Mouse (Mus musculus): Measurements from ENCODE around the gene Hvcn1. TPM values are rescaled to one million over a fixed set of nuclear protein-coding genes. Genes with fewer than 3 reads are reported as not detected.

Hvcn1 gene
- polyA plus RNA-seq, 2 experiments, result 8.6 to 9.6 TPM

DNA sequence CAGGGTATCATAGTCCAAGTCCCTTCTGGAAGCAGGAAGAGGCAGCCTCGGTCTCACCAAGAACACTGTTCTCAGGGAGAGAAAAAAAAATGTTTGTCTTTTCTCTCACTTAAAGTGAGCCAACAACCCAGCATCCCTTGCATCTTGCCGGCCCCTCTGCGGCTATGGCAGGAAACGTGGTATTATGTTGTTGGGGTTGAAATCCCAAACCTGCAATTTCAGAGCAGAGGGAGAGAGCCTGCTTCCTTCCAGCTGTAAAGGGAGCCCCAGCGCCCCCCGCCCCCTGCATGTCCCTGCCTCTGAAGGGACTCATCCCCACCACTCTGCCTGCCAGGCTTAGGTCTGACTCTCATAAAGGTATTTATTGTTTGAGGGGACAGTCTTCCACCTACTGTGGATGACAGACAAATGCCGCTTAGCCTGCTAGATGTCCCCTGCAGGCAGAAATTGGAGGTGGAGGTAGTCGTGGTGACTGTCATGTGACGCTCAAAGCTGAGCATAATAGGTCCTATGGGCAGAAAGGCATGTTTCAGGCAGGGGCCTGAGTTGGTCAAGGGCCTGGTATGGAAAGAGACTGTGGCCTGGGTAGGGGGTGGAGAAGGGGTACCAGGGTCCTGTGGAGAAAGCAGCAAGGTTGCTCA is 28.7 kb downstream of the Hvcn1 start:
- WGBS, result 46% methylated on average over 9 of the region's 9 CpGs
- Histone ChIP-seq H3K4me1 (ENCODE audit: control insufficient read depth, insufficient read depth, low read length) (peaks cover 15% of the 10 kb centered on the region), H3K27me3 (ENCODE audit: control insufficient read depth, insufficient read depth, low read length) (no peaks in the 10 kb centered on the region), H3K27ac (replicated peaks; ENCODE audit: low read depth, low read length) (0 out of 2 replicates have a peak overlapping the region, but pooled peaks have one; percentile 9), H3K9me3 (ENCODE audit: control insufficient read depth, low read length) (no peaks in the 10 kb centered on the region), H3K36me3 (ENCODE audit: control insufficient read depth, insufficient read depth, low read length) (peaks cover 10% of the 10 kb centered on the region), H3K4me3 (replicated peaks; ENCODE audit: low read length) (no peak overlapping the region), H3K9ac (ENCODE audit: low read depth, low read length, severe bottlenecking) (no peak overlapping the region), H3K4me2 (replicated peaks; ENCODE audit: low read depth, low read length, severe bottlenecking) (no peak overlapping the region)
- TF ChIP-seq POLR2A (IDR thresholded peaks at IDR 0.05; ENCODE audit: borderline replicate concordance, extremely low read depth, insufficient read depth, insufficient read length), result no peak
- DNase-seq (ENCODE audit: low spot score) (no peak), ATAC-seq (ENCODE audit: low FRiP score, low read depth) (peak; percentile 31; the same call in 1 of the 2 replicates)

DNA sequence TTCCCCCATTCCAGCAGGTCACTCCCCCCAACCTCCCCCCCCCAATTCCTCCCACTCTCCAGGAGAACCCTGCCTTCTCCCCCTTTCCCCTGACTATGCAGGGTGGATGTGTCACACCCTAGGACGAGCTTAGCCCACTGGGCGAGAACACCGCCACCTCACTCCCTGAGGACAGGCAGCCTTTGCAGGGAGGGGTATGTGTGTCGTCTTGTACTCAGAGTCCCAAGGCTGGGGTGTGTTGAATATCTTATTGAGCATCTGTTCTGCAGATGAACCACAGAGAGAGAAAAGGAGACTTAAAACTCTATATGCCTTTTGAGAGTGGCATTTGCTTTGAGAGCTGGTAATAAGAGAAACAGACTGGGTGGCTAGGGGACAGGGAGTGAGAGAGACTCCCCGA is 30.6 kb downstream of the Hvcn1 start:
- Histone ChIP-seq H3K4me2 (replicated peaks; ENCODE audit: low read depth, low read length, severe bottlenecking) (no peak overlapping the region), H3K9ac (ENCODE audit: low read depth, low read length, severe bottlenecking) (no peak overlapping the region), H3K4me3 (replicated peaks; ENCODE audit: low read length) (no peak overlapping the region), H3K4me1 (ENCODE audit: control insufficient read depth, insufficient read depth, low read length) (peaks cover 14% of the 10 kb centered on the region), H3K27ac (replicated peaks; ENCODE audit: low read depth, low read length) (no peak overlapping the region), H3K9me3 (ENCODE audit: control insufficient read depth, low read length) (no peaks in the 10 kb centered on the region), H3K27me3 (ENCODE audit: control insufficient read depth, insufficient read depth, low read length) (no peaks in the 10 kb centered on the region), H3K36me3 (ENCODE audit: control insufficient read depth, insufficient read depth, low read length) (peaks cover 26% of the 10 kb centered on the region)
- ATAC-seq (ENCODE audit: low FRiP score, low read depth) (no peak), DNase-seq (ENCODE audit: low spot score) (no peak)
- TF ChIP-seq POLR2A (IDR thresholded peaks at IDR 0.05; ENCODE audit: borderline replicate concordance, extremely low read depth, insufficient read depth, insufficient read length), result no peak
- 71% methylated on average over 5 of the region's 5 CpGs for WGBS

DNA sequence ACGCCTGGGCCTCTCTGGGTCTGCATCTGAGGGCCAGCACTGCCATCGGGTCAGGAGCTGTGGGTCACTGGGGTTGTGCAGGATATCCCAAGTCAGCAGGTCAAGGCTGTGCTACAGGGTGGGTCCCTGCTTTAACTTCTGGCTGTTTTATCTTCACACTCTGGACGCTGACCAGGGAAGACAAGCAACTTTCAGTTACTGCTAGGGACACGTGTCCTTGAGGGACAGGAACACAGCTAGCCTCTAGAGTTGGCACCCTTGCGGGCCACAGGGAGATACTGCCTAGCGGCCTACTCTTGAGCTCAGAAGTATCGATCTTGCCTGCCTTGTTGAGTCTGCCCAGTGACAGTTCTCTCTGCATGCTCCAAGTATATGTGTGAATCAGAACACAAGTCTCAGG is 33.0 kb downstream of the Hvcn1 start:
- no peak for ATAC-seq (ENCODE audit: low FRiP score, low read depth)
- WGBS, result 76% methylated on average over 7 of the region's 7 CpGs
- Histone ChIP-seq H3K9me3 (ENCODE audit: control insufficient read depth, low read length) (no peaks in the 10 kb centered on the region), H3K36me3 (ENCODE audit: control insufficient read depth, insufficient read depth, low read length) (peaks cover 32% of the 10 kb centered on the region), H3K9ac (ENCODE audit: low read depth, low read length, severe bottlenecking) (no peak overlapping the region), H3K4me3 (replicated peaks; ENCODE audit: low read length) (no peak overlapping the region), H3K27ac (replicated peaks; ENCODE audit: low read depth, low read length) (no peak overlapping the region), H3K4me2 (replicated peaks; ENCODE audit: low read depth, low read length, severe bottlenecking) (no peak overlapping the region), H3K27me3 (ENCODE audit: control insufficient read depth, insufficient read depth, low read length) (no peaks in the 10 kb centered on the region), H3K4me1 (ENCODE audit: control insufficient read depth, insufficient read depth, low read length) (peaks cover 8% of the 10 kb centered on the region)
- TF ChIP-seq POLR2A (IDR thresholded peaks at IDR 0.05; ENCODE audit: borderline replicate concordance, extremely low read depth, insufficient read depth, insufficient read length), result no peak
- no peak for DNase-seq (ENCODE audit: low spot score)

DNA sequence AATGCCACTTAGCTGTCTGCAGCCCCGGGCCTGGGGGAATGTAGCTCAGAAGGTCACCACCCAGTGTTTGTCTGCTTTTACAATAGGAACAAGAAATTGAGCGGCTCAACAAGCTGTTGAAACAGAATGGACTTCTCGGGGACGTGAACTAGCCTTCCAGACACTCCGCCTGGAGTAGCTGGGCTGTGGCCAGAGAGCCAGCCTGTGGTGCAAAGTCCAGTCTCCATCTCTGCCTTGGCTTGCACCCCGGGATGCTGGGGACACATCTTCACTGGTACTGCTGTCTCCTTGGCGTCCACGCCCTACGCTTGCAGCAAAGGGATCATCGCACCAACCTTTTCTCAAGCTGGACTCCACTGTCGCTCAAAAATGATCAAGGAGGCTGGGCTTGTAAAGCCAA is 33.9 kb downstream of the Hvcn1 start:
- H3K27ac ChIP-seq (replicated peaks; ENCODE audit: low read depth, low read length), result no peak overlapping the region
- no peak for TF ChIP-seq POLR2A (IDR thresholded peaks at IDR 0.05; ENCODE audit: borderline replicate concordance, extremely low read depth, insufficient read depth, insufficient read length)
- 90% methylated on average over 11 of the region's 11 CpGs for WGBS
- peaks cover 32% of the 10 kb centered on the region for H3K36me3 ChIP-seq (ENCODE audit: control insufficient read depth, insufficient read depth, low read length)
- DNase-seq (ENCODE audit: low spot score) (no peak), ATAC-seq (ENCODE audit: low FRiP score, low read depth) (no peak)
- no peak overlapping the region for H3K4me2 ChIP-seq (replicated peaks; ENCODE audit: low read depth, low read length, severe bottlenecking)
- H3K9ac ChIP-seq (ENCODE audit: low read depth, low read length, severe bottlenecking), result no peak overlapping the region
- no peaks in the 10 kb centered on the region for H3K9me3 ChIP-seq (ENCODE audit: control insufficient read depth, low read length)
- 0 out of 2 replicates have a peak, but pooled peaks cover 1% of the 10 kb centered on the region for H3K4me1 ChIP-seq (ENCODE audit: control insufficient read depth, insufficient read depth, low read length)
- no peaks in the 10 kb centered on the region for H3K27me3 ChIP-seq (ENCODE audit: control insufficient read depth, insufficient read depth, low read length)
- H3K4me3 ChIP-seq (replicated peaks; ENCODE audit: low read length), result no peak overlapping the region

DNA sequence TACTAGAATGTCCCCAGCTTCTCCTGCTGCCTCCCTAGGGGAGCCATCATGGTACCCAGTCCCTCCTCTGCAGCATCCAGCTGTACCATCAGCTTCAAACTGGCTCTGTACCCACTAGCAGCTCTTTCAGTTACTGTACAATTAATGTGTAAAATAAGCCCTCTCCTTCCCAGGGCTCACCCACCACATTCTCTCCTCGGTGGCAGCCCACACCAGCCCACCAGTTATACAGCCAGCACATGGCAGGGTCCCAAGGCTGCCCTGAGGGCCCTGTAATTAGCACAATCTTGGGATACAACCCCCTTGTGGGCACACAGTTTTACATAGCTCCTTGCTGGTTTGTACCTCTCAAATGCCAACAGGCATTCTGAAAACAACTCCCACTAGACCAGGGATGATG is 34.4 kb downstream of the Hvcn1 start:
- Histone ChIP-seq H3K27ac (replicated peaks; ENCODE audit: low read depth, low read length) (no peak overlapping the region), H3K4me2 (replicated peaks; ENCODE audit: low read depth, low read length, severe bottlenecking) (no peak overlapping the region), H3K36me3 (ENCODE audit: control insufficient read depth, insufficient read depth, low read length) (peaks cover 32% of the 10 kb centered on the region), H3K4me3 (replicated peaks; ENCODE audit: low read length) (no peak overlapping the region), H3K9ac (ENCODE audit: low read depth, low read length, severe bottlenecking) (no peak overlapping the region), H3K27me3 (ENCODE audit: control insufficient read depth, insufficient read depth, low read length) (no peaks in the 10 kb centered on the region), H3K4me1 (ENCODE audit: control insufficient read depth, insufficient read depth, low read length) (no peaks in the 10 kb centered on the region), H3K9me3 (ENCODE audit: control insufficient read depth, low read length) (no peaks in the 10 kb centered on the region)
- no peak for DNase-seq (ENCODE audit: low spot score)
- no peak for ATAC-seq (ENCODE audit: low FRiP score, low read depth)
- TF ChIP-seq POLR2A (IDR thresholded peaks at IDR 0.05; ENCODE audit: borderline replicate concordance, extremely low read depth, insufficient read depth, insufficient read length), result no peak
- WGBS, result 44% methylated on average over 1 of the region's 1 CpGs
